Mouse (Mus musculus) neural tube, embryonic 12.5 days (tissue): ENCODE results near the gene Nppa. TPM values are rescaled to one million over a fixed set of nuclear protein-coding genes. Genes with fewer than 3 reads are reported as not detected.

Source experiments
- ATAC-seq: fragments of 200-750 bp; cut with Nextera tagmentation; 2 replicates; pipeline ENCODE4 v1.8.0; 2017; ENCODE audit warnings: low read depth, mild to moderate bottlenecking, moderate TSS enrichment, moderate library complexity; ENCODE audit not compliant: low FRiP score
- H3K27ac ChIP-seq: fragments of 300-500 bp; sonication (generic); 2 replicates; pipeline ENCODE4 v1.5.1; 2016
- H3K27me3 ChIP-seq: fragments of 300-500 bp; sonication (generic); replicated peaks from 2 replicates; pipeline ENCODE4 v1.6.1; 2016; ENCODE audit warnings: mild to moderate bottlenecking
- H3K36me3 ChIP-seq: fragments of 300-500 bp; sonication (generic); 2 replicates; pipeline ENCODE4 v1.6.1; 2016; ENCODE audit warnings: mild to moderate bottlenecking
- H3K4me1 ChIP-seq: fragments of 300-500 bp; sonication (generic); 2 replicates; pipeline ENCODE4 v1.6.1; 2016
- H3K4me2 ChIP-seq: fragments of 300-500 bp; sonication (generic); replicated peaks from 2 replicates; pipeline ENCODE4 v1.6.1; 2016; ENCODE audit warnings: mild to moderate bottlenecking
- H3K4me3 ChIP-seq: fragments of 300-500 bp; sonication (generic); 2 replicates; pipeline ENCODE4 v1.5.1; 2016
- H3K9ac ChIP-seq: fragments of 300-500 bp; sonication (generic); 2 replicates; pipeline ENCODE4 v1.6.1; 2016; ENCODE audit warnings: mild to moderate bottlenecking
- H3K9me3 ChIP-seq: fragments of 300-500 bp; sonication (generic); 2 replicates; pipeline ENCODE4 v1.6.1; 2016; ENCODE audit warnings: mild to moderate bottlenecking
- WGBS: fragments of 180-500 bp; shearing (Covaris S2); methylation state at CpG from one replicate; pipeline ENCODE4 v1.1.7; 2016; 5-methylcytosine and 5-hydroxymethylcytosine counted together
- polyA plus RNA-seq: library from polyadenylated mRNA; unstranded; fragments of >200 nt; fragmentation: Nextera tagmentation; extraction: Ambion mirVana; gene quantifications from 2 replicates; pipeline ENCODE4 v1.2.1, GENCODE M21; 2016

Nppa gene
- 3.1 and 5.0 TPM in 2 replicates for polyA plus RNA-seq

GRCm38 (mm10) chr4:148000202-148000772, at the start of gene Nppa:
TSS of gene Nppa (plus strand) at chr4:148000722.
- ATAC-seq: no peak; the same call in 1 of the 2 replicates
- no peak within 1 kb of the TSS for H3K9ac ChIP-seq
- peaks cover 20% of the 10 kb centered on the region for H3K36me3 ChIP-seq
- H3K4me3 ChIP-seq: no peak within 1 kb of the TSS
- peaks cover 9% of the 10 kb centered on the region for H3K4me1 ChIP-seq
- 42% methylated on average over 12 of the region's 12 CpGs for WGBS
- no peak within 1 kb of the TSS for H3K4me2 ChIP-seq
- no peaks in the 10 kb centered on the region for H3K9me3 ChIP-seq
- H3K27ac ChIP-seq: no peak within 1 kb of the TSS
- H3K27me3 ChIP-seq: no peaks in the 10 kb centered on the region

GRCm38 (mm10) chr4:147953590-147953989, 46.9 kb upstream of the Nppa start:
- Histone ChIP-seq H3K4me2 (no peak overlapping the region), H3K4me1 (no peaks in the 10 kb centered on the region), H3K27ac (no peak overlapping the region), H3K36me3 (peaks cover 9% of the 10 kb centered on the region; the same call in 1 of the 2 replicates), H3K9me3 (no peaks in the 10 kb centered on the region), H3K9ac (no peak overlapping the region), H3K4me3 (no peak overlapping the region), H3K27me3 (no peaks in the 10 kb centered on the region)
- 9% methylated on average over 4 of the region's 4 CpGs for WGBS
- ATAC-seq: no peak

- Histone ChIP-seq H3K9ac (no peak overlapping the region), H3K9me3 (no peaks in the 10 kb centered on the region), H3K4me2 (no peak overlapping the region), H3K36me3 (0 out of 2 replicates have a peak, but pooled peaks cover under 1% of the 10 kb centered on the region), H3K4me1 (no peaks in the 10 kb centered on the region), H3K27me3 (peaks cover 4% of the 10 kb centered on the region; the same call in 1 of the 2 replicates), H3K4me3 (no peak overlapping the region), H3K27ac (no peak overlapping the region)
- 39% methylated on average over 11 of the region's 11 CpGs for WGBS
- no peak for ATAC-seq
Observed at GRCm38 (mm10) chr4:147957141-147957540, 43.4 kb upstream of the Nppa start.

GRCm38 (mm10) chr4:147959881-147960831, 40.4 kb upstream of the Nppa start:
- H3K4me2 ChIP-seq: no peak overlapping the region
- no peaks in the 10 kb centered on the region for H3K9me3 ChIP-seq
- 46% methylated on average over 6 of the region's 6 CpGs for WGBS
- H3K4me3 ChIP-seq: no peak overlapping the region
- peak; percentile 83 for ATAC-seq
- no peaks in the 10 kb centered on the region for H3K36me3 ChIP-seq
- peaks cover 4% of the 10 kb centered on the region; the same call in 1 of the 2 replicates for H3K27me3 ChIP-seq
- no peaks in the 10 kb centered on the region for H3K4me1 ChIP-seq
- H3K9ac ChIP-seq: no peak overlapping the region
- no peak overlapping the region for H3K27ac ChIP-seq

GRCm38 (mm10) chr4:147962781-147963180, 37.7 kb upstream of the Nppa start:
- Histone ChIP-seq H3K27ac (no peak overlapping the region), H3K4me1 (no peaks in the 10 kb centered on the region), H3K4me2 (no peak overlapping the region), H3K9me3 (no peaks in the 10 kb centered on the region), H3K4me3 (no peak overlapping the region), H3K36me3 (no peaks in the 10 kb centered on the region), H3K9ac (no peak overlapping the region), H3K27me3 (peaks cover 4% of the 10 kb centered on the region; the same call in 1 of the 2 replicates)
- 71% methylated on average over 6 of the region's 6 CpGs for WGBS
- no peak for ATAC-seq

- WGBS: 90% methylated on average over 15 of the region's 15 CpGs
- Histone ChIP-seq H3K9ac (no peak overlapping the region), H3K36me3 (no peaks in the 10 kb centered on the region), H3K4me3 (no peak overlapping the region), H3K27me3 (peaks cover 4% of the 10 kb centered on the region; the same call in 1 of the 2 replicates), H3K4me2 (no peak overlapping the region), H3K27ac (no peak overlapping the region), H3K9me3 (no peaks in the 10 kb centered on the region), H3K4me1 (no peaks in the 10 kb centered on the region)
- no peak for ATAC-seq
Observed at GRCm38 (mm10) chr4:147963623-147964022, 36.9 kb upstream of the Nppa start.

GRCm38 (mm10) chr4:147965712-147966111, 34.8 kb upstream of the Nppa start:
- H3K4me1 ChIP-seq: no peaks in the 10 kb centered on the region
- WGBS: 85% methylated on average over 7 of the region's 7 CpGs
- no peak for ATAC-seq

GRCm38 (mm10) chr4:147968816-147969215, 31.7 kb upstream of the Nppa start:
- no peaks in the 10 kb centered on the region for H3K27me3 ChIP-seq
- ATAC-seq: no peak
- H3K9ac ChIP-seq: no peak overlapping the region
- no peaks in the 10 kb centered on the region for H3K9me3 ChIP-seq
- H3K4me2 ChIP-seq: no peak overlapping the region
- no peak overlapping the region for H3K27ac ChIP-seq
- no peaks in the 10 kb centered on the region for H3K36me3 ChIP-seq
- H3K4me1 ChIP-seq: no peaks in the 10 kb centered on the region
- no peak overlapping the region for H3K4me3 ChIP-seq
- 76% methylated on average over 2 of the region's 2 CpGs for WGBS

More at GRCm38 (mm10) chr4:147965712-147966111, 34.8 kb upstream of the Nppa start:
- Histone ChIP-seq H3K4me3 (no peak overlapping the region), H3K4me2 (no peak overlapping the region), H3K36me3 (no peaks in the 10 kb centered on the region), H3K9me3 (no peaks in the 10 kb centered on the region), H3K27me3 (peaks cover 4% of the 10 kb centered on the region; the same call in 1 of the 2 replicates), H3K9ac (no peak overlapping the region), H3K27ac (no peak overlapping the region)

- no peak overlapping the region for H3K9ac ChIP-seq
- no peaks in the 10 kb centered on the region for H3K9me3 ChIP-seq
- H3K36me3 ChIP-seq: no peaks in the 10 kb centered on the region
- no peaks in the 10 kb centered on the region for H3K27me3 ChIP-seq
- 67% methylated on average over 9 of the region's 9 CpGs for WGBS
- ATAC-seq: no peak
- H3K4me2 ChIP-seq: no peak overlapping the region
- H3K4me1 ChIP-seq: no peaks in the 10 kb centered on the region
- H3K4me3 ChIP-seq: no peak overlapping the region
- no peak overlapping the region for H3K27ac ChIP-seq
Observed at GRCm38 (mm10) chr4:147969337-147969736, 31.2 kb upstream of the Nppa start.

GRCm38 (mm10) chr4:147976237-147976636, 24.3 kb upstream of the Nppa start:
- H3K4me2 ChIP-seq: no peak overlapping the region
- H3K4me3 ChIP-seq: no peak overlapping the region
- H3K9ac ChIP-seq: no peak overlapping the region
- no peaks in the 10 kb centered on the region for H3K4me1 ChIP-seq
- no peak overlapping the region for H3K27ac ChIP-seq
- H3K36me3 ChIP-seq: no peaks in the 10 kb centered on the region
- ATAC-seq: no peak
- no peaks in the 10 kb centered on the region for H3K27me3 ChIP-seq
- H3K9me3 ChIP-seq: peaks cover 5% of the 10 kb centered on the region; the same call in 1 of the 2 replicates
- WGBS: 86% methylated on average over 3 of the region's 3 CpGs

- H3K4me1 ChIP-seq: no peaks in the 10 kb centered on the region
- no peak overlapping the region for H3K4me2 ChIP-seq
- 77% methylated on average over 4 of the region's 4 CpGs for WGBS
- no peaks in the 10 kb centered on the region for H3K36me3 ChIP-seq
- H3K9me3 ChIP-seq: peaks cover 5% of the 10 kb centered on the region; the same call in 1 of the 2 replicates
- ATAC-seq: no peak
- no peaks in the 10 kb centered on the region for H3K27me3 ChIP-seq
- no peak overlapping the region for H3K27ac ChIP-seq
- H3K4me3 ChIP-seq: no peak overlapping the region
- no peak overlapping the region for H3K9ac ChIP-seq
Observed at GRCm38 (mm10) chr4:147977726-147978125, 22.8 kb upstream of the Nppa start.

GRCm38 (mm10) chr4:147978391-147978790, 22.1 kb upstream of the Nppa start:
- no peaks in the 10 kb centered on the region for H3K4me1 ChIP-seq
- no peaks in the 10 kb centered on the region for H3K27me3 ChIP-seq
- no peak overlapping the region for H3K4me2 ChIP-seq
- H3K9ac ChIP-seq: no peak overlapping the region
- WGBS: 91% methylated on average over 6 of the region's 6 CpGs
- H3K36me3 ChIP-seq: no peaks in the 10 kb centered on the region
- H3K9me3 ChIP-seq: peaks cover 5% of the 10 kb centered on the region; the same call in 1 of the 2 replicates
- H3K4me3 ChIP-seq: no peak overlapping the region
- no peak overlapping the region for H3K27ac ChIP-seq
- ATAC-seq: no peak
